Mouse (Mus musculus): ENCODE data around the gene St8sia1. TPM values are rescaled to one million over a fixed set of nuclear protein-coding genes. Genes with fewer than 3 reads are reported as not detected.

The St8sia1 gene
- total RNA-seq, 2 experiments from 2014 or later, result 0.07 TPM; not detected in 1

GRCm38 (mm10) chr6:142914676-142915075 is 49.6 kb downstream of the St8sia1 start:
- ATAC-seq (replicated peaks; ENCODE audit: poor library complexity), result 0 out of 2 replicates have a peak, but pooled peaks have one; percentile 7

GRCm38 (mm10) chr6:142911263-142911662 is 53.0 kb downstream of the St8sia1 start:
- peak; percentile 26 for ATAC-seq (replicated peaks; ENCODE audit: poor library complexity)

GRCm38 (mm10) chr6:142910721-142911120 is 53.5 kb downstream of the St8sia1 start:
- no peak for ATAC-seq (replicated peaks; ENCODE audit: poor library complexity)

- ATAC-seq (replicated peaks; ENCODE audit: poor library complexity), result no peak
Measured at GRCm38 (mm10) chr6:142909771-142910105, 54.5 kb downstream of the St8sia1 start.

GRCm38 (mm10) chr6:142908911-142909770 is 55.1 kb downstream of the St8sia1 start:
- ATAC-seq (replicated peaks; ENCODE audit: poor library complexity), result peak; percentile 74

- peak; percentile 35; the same call in 1 of the 2 replicates for ATAC-seq (replicated peaks; ENCODE audit: poor library complexity)
Measured at GRCm38 (mm10) chr6:142908412-142908811, 55.8 kb downstream of the St8sia1 start.

GRCm38 (mm10) chr6:142895371-142895770 is 68.9 kb downstream of the St8sia1 start:
- ATAC-seq (replicated peaks; ENCODE audit: poor library complexity), result no peak

GRCm38 (mm10) chr6:142893716-142894115 is 70.5 kb downstream of the St8sia1 start:
- no peak for ATAC-seq (replicated peaks; ENCODE audit: poor library complexity)

- 0 out of 2 replicates have a peak, but pooled peaks have one; percentile 19 for ATAC-seq (replicated peaks; ENCODE audit: poor library complexity)
Measured at GRCm38 (mm10) chr6:142890321-142890720, 73.9 kb downstream of the St8sia1 start.

- peak; percentile 70 for ATAC-seq (replicated peaks; ENCODE audit: poor library complexity)
Measured at GRCm38 (mm10) chr6:142888970-142889740, 75.1 kb downstream of the St8sia1 start.

GRCm38 (mm10) chr6:142888346-142888745 is 75.9 kb downstream of the St8sia1 start:
- ATAC-seq (replicated peaks; ENCODE audit: poor library complexity), result no peak

- peak; percentile 32 for ATAC-seq (replicated peaks; ENCODE audit: poor library complexity)
Measured at GRCm38 (mm10) chr6:142887375-142887774, 76.9 kb downstream of the St8sia1 start.

- no peak for ATAC-seq (replicated peaks; ENCODE audit: poor library complexity)
Measured at GRCm38 (mm10) chr6:142885364-142886154, 78.7 kb downstream of the St8sia1 start.

GRCm38 (mm10) chr6:142884128-142884527 is 80.1 kb downstream of the St8sia1 start:
- peak; percentile 85 for ATAC-seq (replicated peaks; ENCODE audit: poor library complexity)

GRCm38 (mm10) chr6:142880849-142881470 is 83.3 kb downstream of the St8sia1 start:
- no peak for ATAC-seq (replicated peaks; ENCODE audit: poor library complexity)

- ATAC-seq (replicated peaks; ENCODE audit: poor library complexity), result peak; percentile 40
Measured at GRCm38 (mm10) chr6:142878744-142879701, 85.2 kb downstream of the St8sia1 start.

GRCm38 (mm10) chr6:142877221-142877620 is 87.0 kb downstream of the St8sia1 start:
- no peak for ATAC-seq (replicated peaks; ENCODE audit: poor library complexity)

GRCm38 (mm10) chr6:142876279-142876899 is 87.9 kb downstream of the St8sia1 start:
- no peak for ATAC-seq (replicated peaks; ENCODE audit: poor library complexity)
